Mouse (Mus musculus) intestine, postnatal 0 days (tissue): Measurements from ENCODE around the gene Cadps. TPM values are rescaled to one million over a fixed set of nuclear protein-coding genes. Genes with fewer than 3 reads are reported as not detected.

ENCODE experiments used
- ATAC-seq: fragments of 200-750 bp; cut with Nextera tagmentation; 2 replicates; pipeline ENCODE4 v1.8.0; 2017; ENCODE audit warnings: mild to moderate bottlenecking, moderate TSS enrichment, moderate library complexity
- H3K27ac ChIP-seq: fragments of 300-500 bp; sonication (generic); 2 replicates; pipeline ENCODE4 v1.5.1; 2014; ENCODE audit warnings: mild to moderate bottlenecking, low read depth, low read length, moderate library complexity
- H3K27me3 ChIP-seq: fragments of 300-500 bp; sonication (generic); replicated peaks from 2 replicates; pipeline ENCODE4 v1.6.1; 2014; ENCODE audit warnings: low read length, mixed read lengths; ENCODE audit not compliant: control insufficient read depth, insufficient read depth
- H3K36me3 ChIP-seq: fragments of 300-500 bp; sonication (generic); 2 replicates; pipeline ENCODE4 v1.6.1; 2014; ENCODE audit warnings: mild to moderate bottlenecking, moderate library complexity; ENCODE audit not compliant: control insufficient read depth, insufficient read depth
- H3K4me1 ChIP-seq: fragments of 300-500 bp; sonication (generic); replicated peaks from 2 replicates; pipeline ENCODE4 v1.6.1; 2014; ENCODE audit warnings: antibody characterized with exemption, low read length, mixed read lengths; ENCODE audit not compliant: control insufficient read depth, insufficient read depth
- H3K4me2 ChIP-seq: fragments of 300-500 bp; sonication (generic); replicated peaks from 2 replicates; pipeline ENCODE4 v1.6.1; 2014; ENCODE audit warnings: low read depth, mild to moderate bottlenecking, moderate library complexity
- H3K4me3 ChIP-seq: fragments of 300-500 bp; sonication (generic); 2 replicates; pipeline ENCODE4 v1.5.1; 2014; ENCODE audit warnings: low read depth, low read length
- H3K9ac ChIP-seq: fragments of 300-500 bp; sonication (generic); 2 replicates; pipeline ENCODE4 v1.6.1; 2014; ENCODE audit warnings: mild to moderate bottlenecking, low read depth, low read length
- H3K9me3 ChIP-seq: fragments of 300-500 bp; sonication (generic); 2 replicates; pipeline ENCODE4 v1.6.1; 2016; ENCODE audit warnings: mixed run types; ENCODE audit not compliant: control insufficient read depth
- CTCF ChIP-seq: sonication (generic); IDR thresholded peaks from 2 replicates; pipeline ENCODE4 v1.5.1; 2016; ENCODE audit warnings: low read depth, mild to moderate bottlenecking, control low read depth, antibody characterized with exemption, moderate library complexity
- WGBS: fragments of 180-500 bp; shearing (Covaris S2); extraction: QIAGEN DNeasy Blood & Tissue Kit; methylation state at CpG from one replicate; pipeline ENCODE4 v1.1.7; 2014; 5-methylcytosine and 5-hydroxymethylcytosine counted together
- polyA plus RNA-seq: library from polyadenylated mRNA; unstranded; fragments of >200 nt; fragmentation: Nextera tagmentation; extraction: Ambion mirVana; gene quantifications from 2 replicates; pipeline ENCODE4 v1.2.1, GENCODE M21; 2015

Gene Cadps
- polyA plus RNA-seq, 1 experiment from 2014 or later, result 0.96 TPM

DNA sequence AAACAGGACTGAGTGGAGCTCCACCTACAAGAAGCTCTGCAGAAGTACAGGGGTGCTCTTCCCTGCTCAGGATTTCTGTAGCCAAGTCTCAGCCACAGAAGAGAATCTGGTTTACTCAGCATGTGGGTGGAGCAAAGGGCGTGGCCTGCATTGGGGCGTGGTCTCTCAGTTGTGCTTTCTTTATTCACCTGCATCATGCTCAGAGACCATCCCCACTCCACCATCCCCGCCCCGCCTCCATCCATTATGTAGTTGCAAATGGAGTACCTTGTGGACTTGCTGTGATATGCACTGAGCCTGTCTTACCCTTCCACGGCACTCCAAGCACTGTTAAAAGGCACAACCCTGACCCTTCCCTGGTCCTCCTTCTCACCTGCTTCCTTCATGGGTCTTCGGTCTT, 271.5 kb downstream of the Cadps start:
- Histone ChIP-seq H3K4me2 (no peak overlapping the region), H3K9me3 (no peaks in the 10 kb centered on the region), H3K4me1 (no peaks in the 10 kb centered on the region), H3K4me3 (no peak overlapping the region), H3K27me3 (no peaks in the 10 kb centered on the region), H3K9ac (no peak overlapping the region), H3K36me3 (no peaks in the 10 kb centered on the region), H3K27ac (no peak overlapping the region)
- no peak for ATAC-seq
- TF ChIP-seq CTCF, result no peak
- WGBS, result 46% methylated on average over 6 of the region's 6 CpGs

DNA sequence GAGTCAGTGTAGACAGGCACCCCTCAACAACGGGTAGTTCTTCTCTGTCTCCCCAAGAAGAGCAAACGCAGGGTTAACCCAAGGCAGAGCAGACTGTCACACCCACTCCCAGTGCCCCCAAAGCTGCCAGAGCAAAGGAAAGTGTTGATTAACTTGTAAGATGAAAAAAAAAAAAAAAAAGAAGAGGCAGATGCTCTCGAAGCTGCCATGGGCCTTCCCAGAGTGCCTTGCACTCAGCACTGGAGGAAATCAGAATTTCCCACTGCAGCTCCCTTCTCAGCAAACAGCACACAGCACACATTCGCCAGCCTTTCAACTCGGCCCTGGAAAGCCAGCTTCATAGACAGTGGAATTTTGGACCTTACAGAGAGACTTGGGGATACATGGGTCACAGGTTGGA, 271.9 kb downstream of the Cadps start:
- no peak for TF ChIP-seq CTCF
- no peak overlapping the region for H3K4me2 ChIP-seq
- H3K27me3 ChIP-seq, result no peaks in the 10 kb centered on the region
- no peak for ATAC-seq
- no peak overlapping the region for H3K4me3 ChIP-seq
- H3K9ac ChIP-seq, result no peak overlapping the region
- H3K9me3 ChIP-seq, result no peaks in the 10 kb centered on the region
- no peaks in the 10 kb centered on the region for H3K4me1 ChIP-seq
- H3K36me3 ChIP-seq, result no peaks in the 10 kb centered on the region
- H3K27ac ChIP-seq, result no peak overlapping the region
- 40% methylated on average over 5 of the region's 5 CpGs for WGBS

DNA sequence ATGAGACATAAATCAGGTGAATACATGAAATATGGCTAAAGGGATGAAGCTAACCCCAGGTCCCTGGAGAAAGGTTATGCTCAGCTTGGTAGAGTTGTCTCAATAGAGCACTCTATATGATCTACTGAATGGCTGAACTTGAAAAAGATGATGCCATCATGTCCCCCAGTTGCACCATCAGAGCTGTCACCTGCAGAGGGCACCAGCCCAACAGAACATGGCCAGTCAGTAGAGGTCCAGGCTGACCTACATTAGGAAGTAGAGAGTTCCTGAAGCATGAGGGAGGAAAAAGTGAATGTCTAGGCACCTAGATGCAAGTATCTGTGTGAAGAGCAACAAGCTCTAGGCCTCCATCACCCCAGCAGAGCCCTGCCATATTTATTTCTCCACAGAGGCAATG, 273.6 kb downstream of the Cadps start:
- no peaks in the 10 kb centered on the region for H3K4me1 ChIP-seq
- no peak overlapping the region for H3K27ac ChIP-seq
- H3K4me3 ChIP-seq, result no peak overlapping the region
- H3K4me2 ChIP-seq, result no peak overlapping the region
- TF ChIP-seq CTCF, result no peak; the same call in 1 of the 2 replicates
- no peaks in the 10 kb centered on the region for H3K36me3 ChIP-seq
- no peak for ATAC-seq
- H3K27me3 ChIP-seq, result no peaks in the 10 kb centered on the region
- H3K9me3 ChIP-seq, result no peaks in the 10 kb centered on the region
- no peak overlapping the region for H3K9ac ChIP-seq

DNA sequence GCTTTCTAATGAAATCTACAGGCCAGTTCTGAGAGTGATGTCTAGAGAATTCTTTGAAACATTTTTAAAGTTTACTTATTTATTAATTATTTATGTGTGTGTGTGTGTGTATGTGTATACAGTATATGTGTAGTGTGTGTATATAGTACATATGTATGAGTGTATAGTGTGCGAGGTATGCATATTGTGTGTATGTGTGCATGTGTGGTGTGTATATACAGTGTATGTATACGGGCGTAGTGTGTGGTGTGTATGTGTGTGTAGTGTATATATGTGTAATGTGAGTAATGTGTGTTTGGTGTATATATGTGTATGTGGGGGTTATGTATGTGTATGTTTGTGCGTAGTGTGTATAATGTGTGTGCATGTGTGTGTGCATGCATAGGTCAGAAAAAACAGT, 275.4 kb downstream of the Cadps start:
- WGBS, result 92% methylated on average over 4 of the region's 4 CpGs

DNA sequence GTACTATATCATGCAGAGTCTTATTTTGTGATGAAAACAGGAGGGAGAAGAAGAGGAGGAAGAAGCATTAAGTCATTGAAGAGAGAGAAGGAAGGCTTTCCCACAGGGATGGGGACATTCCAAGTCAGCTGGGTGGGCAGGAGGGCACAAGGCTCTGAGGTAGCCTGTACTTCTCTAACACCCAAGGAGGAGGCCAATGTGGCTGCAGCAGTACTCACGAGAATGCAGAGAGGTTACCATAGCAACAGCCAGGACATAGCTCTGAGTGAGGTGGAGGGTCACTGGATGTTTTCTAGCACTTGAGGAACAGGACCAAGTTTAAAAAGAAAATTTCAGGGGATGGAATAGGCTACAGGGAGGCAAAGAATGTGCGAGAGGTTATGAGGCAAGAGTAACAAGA, 281.1 kb downstream of the Cadps start:
- no peak for TF ChIP-seq CTCF
- Histone ChIP-seq H3K36me3 (no peaks in the 10 kb centered on the region), H3K27ac (no peak overlapping the region), H3K4me1 (no peaks in the 10 kb centered on the region), H3K4me2 (no peak overlapping the region), H3K9me3 (no peaks in the 10 kb centered on the region), H3K27me3 (no peaks in the 10 kb centered on the region), H3K9ac (no peak overlapping the region), H3K4me3 (no peak overlapping the region)
- ATAC-seq, result no peak
- 45% methylated on average over 2 of the region's 2 CpGs for WGBS

More for the DNA sequence above, 275.4 kb downstream of the Cadps start:
- Histone ChIP-seq H3K4me3 (no peak overlapping the region), H3K27ac (no peak overlapping the region), H3K36me3 (no peaks in the 10 kb centered on the region), H3K9me3 (no peaks in the 10 kb centered on the region), H3K4me1 (no peaks in the 10 kb centered on the region), H3K4me2 (no peak overlapping the region), H3K27me3 (no peaks in the 10 kb centered on the region), H3K9ac (no peak overlapping the region)
- TF ChIP-seq CTCF, result no peak
- ATAC-seq, result no peak

DNA sequence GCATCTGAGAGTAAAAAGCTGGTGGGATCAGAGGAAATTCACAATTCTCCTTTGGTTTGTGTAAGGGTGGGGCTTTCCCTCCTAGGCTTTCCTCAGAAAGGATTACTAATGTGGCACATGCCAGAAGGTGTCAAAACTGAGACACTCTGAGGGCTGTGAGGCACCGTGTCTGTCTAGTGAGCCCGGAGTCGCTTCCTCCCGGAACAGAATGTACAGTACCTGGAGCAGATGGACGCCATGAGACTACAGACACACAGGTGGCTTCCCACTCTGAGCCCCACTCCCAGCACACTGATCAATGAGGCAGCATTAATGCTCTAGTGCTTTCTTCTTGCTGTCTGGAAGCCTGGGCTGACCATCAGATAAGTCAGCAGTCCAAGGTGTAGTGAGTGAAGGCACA, 283.8 kb downstream of the Cadps start:
- Histone ChIP-seq H3K27me3 (no peaks in the 10 kb centered on the region), H3K27ac (no peak overlapping the region), H3K9me3 (no peaks in the 10 kb centered on the region), H3K4me1 (no peaks in the 10 kb centered on the region), H3K36me3 (no peaks in the 10 kb centered on the region), H3K9ac (no peak overlapping the region), H3K4me3 (no peak overlapping the region), H3K4me2 (no peak overlapping the region)
- WGBS, result 73% methylated on average over 5 of the region's 5 CpGs
- TF ChIP-seq CTCF, result no peak
- ATAC-seq, result no peak

DNA sequence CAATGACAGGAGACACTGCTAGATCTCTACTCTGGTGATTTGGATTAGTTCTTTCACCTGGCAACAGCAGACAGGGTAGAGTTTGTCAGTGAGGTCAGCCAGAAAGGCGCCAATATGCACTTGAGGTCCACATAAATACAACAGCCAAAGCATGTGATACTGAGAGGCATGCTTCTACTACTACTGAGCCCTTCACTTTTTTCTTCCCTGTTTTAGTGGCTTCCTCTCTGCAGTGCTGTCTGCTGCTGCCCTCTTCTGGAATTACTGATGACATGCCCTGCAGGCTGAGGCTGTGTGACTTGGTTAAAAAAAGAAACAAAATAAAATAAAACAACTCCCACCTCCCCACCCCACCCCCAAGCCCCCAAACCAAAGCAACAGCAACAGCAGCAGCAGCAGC, 291.8 kb downstream of the Cadps start:
- Histone ChIP-seq H3K9ac (no peak overlapping the region), H3K4me1 (no peaks in the 10 kb centered on the region), H3K27ac (no peak overlapping the region), H3K9me3 (no peaks in the 10 kb centered on the region), H3K4me2 (no peak overlapping the region), H3K4me3 (no peak overlapping the region), H3K36me3 (no peaks in the 10 kb centered on the region), H3K27me3 (no peaks in the 10 kb centered on the region)
- 18% methylated on average over 1 of the region's 1 CpGs for WGBS
- peak; percentile 77 for TF ChIP-seq CTCF
- ATAC-seq, result no peak
